Mouse (Mus musculus) CH12F3 (cell line): ENCODE results near the gene Tas2r110.

ENCODE experiments used
- in situ Hi-C: fragments of 300-500 bp; cut with MboI; formaldehyde crosslinking; loops from 2 replicates; pipeline ENCODE4 v1.14.3; 2020; ENCODE audit warnings: low sequenced_read_pairs

Tas2r110 gene

DNA sequence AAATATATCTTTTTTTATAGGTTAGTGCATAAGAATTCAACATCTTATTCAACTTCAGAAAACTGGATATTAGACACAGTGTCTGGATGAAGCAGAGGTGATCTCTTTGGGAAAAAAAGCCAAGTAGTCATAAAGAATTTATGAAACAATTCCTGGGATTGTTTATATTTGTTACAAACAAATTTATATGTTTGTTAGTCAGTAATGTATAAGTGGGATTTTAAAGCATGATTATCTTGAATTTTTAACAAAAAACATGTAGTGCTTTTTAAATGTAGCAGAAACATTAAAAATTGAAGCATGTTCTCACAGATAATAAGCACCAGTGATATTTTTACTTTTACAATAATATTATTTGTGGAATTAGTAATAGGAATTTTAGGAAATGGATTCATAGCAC, at the start of gene Tas2r110:
Tas2r110 (plus strand) TSS at position 301 of the 400 bp plus-strand sequence.
- in situ Hi-C loops, result no loop called here

DNA sequence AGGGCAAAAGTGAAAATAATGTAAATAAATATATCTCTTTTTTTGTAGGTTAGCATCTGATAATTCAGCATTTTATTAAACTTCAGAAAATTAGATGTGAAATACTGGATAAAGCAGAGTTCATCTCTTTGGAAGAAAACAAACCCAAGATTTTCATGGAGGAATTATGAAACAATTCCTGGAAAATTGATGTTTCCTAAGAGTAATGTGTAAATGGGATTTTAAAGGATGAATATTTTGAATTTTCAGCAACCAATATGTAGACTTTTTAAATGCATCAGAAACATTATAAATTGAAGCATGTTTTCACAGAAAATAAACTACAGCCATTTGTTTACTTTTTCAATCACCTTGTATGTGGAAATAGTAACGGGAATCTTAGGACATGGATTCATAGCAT, 21.0 kb upstream of the Tas2r110 start, which contains the start of gene Tas2r123:
Tas2r123 (plus strand) TSS at position 301 of the 400 bp plus-strand sequence.
- in situ Hi-C loops, result no loop called here

DNA sequence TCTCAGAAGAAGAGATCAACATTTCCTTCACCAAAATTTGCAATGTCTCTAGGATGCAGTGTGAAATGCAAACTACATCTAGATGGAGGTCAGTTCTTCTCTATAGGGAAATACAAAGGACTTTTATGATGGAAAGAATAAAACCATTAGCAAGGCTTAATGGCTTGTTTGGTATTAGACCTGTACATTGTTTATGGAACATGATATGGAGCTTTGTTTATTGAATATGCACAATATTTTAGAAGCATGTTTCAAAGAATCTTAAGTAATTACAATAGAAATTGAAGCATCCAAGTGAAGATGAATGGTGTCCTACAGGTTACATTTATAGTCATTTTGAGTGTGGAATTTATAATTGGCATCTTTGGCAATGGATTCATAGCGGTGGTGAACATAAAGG, 12.7 kb upstream of the Tas2r110 start, which contains the start of gene Tas2r116:
Tas2r116 (plus strand) TSS at position 301 of the 400 bp plus-strand sequence.
- in situ Hi-C loops, result no loop called here

DNA sequence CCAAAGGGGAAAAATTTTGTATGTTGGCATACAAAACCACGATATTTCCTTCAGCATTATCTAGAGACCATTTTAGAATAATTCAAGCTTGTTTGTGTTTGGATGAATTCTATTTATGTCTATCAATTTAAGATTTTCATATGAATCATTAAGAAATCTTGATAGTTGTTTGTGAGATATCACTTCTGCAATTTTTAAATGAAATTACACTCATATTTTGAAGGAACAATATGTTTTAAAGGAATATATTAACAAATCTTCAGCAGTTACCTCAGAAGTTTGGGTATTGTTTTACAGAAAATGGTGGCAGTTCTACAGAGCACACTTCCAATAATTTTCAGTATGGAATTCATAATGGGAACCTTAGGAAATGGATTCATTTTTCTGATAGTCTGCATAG, 24.9 kb downstream of the Tas2r110 start, which contains the start of gene Tas2r113:
Tas2r113 (plus strand) TSS at position 301 of the 400 bp plus-strand sequence.
- in situ Hi-C loops, result no loop called here

DNA sequence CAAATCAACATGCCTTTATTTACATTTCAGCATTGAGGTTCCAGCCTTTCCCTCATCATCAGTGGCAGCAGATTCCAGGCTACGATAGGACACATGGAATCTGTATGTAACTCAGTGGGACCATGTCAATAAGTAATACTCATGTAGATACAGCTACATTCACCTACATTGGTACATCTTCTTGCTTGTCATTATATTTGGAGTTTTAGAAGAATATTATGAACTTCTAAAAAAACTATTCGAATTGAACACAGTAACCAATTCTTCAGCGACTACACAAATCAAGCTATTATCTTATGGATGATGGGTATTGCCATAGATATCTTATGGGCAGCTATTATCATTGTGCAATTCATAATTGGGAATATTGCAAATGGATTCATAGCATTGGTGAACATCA, 41.5 kb downstream of the Tas2r110 start, which contains the start of gene Tas2r125:
Tas2r125 (plus strand) TSS at position 301 of the 400 bp plus-strand sequence.
- in situ Hi-C loops, result no loop called here
